Mouse (Mus musculus): ENCODE data around the gene St3gal6. TPM values are rescaled to one million over a fixed set of nuclear protein-coding genes. Genes with fewer than 3 reads are reported as not detected.

Gene St3gal6
- 10.8 and 12.0 TPM in 2 replicates for polyA plus RNA-seq (2012; rRNA removed)

- WGBS = 86% methylated on average over 12 of the region's 12 CpGs
- Histone ChIP-seq H3K4me1 (ENCODE audit: control insufficient read depth, insufficient read depth, insufficient read length) (no peaks in the 10 kb centered on the region; the same call in 1 of the 2 replicates), H3K27ac (ENCODE audit: insufficient read depth, low read length) (peak within 1 kb of the TSS; percentile 72), H3K27me3 (ENCODE audit: control insufficient read depth, insufficient read depth, low read length) (peaks cover 3% of the 10 kb centered on the region; the same call in 1 of the 2 replicates), H3K4me3 (ENCODE audit: extremely low read depth, insufficient read depth, insufficient read length) (peak within 1 kb of the TSS; percentile 83), H3K36me3 (ENCODE audit: control insufficient read depth, insufficient read depth, low read length) (no peaks in the 10 kb centered on the region)
- TF ChIP-seq CTCF (IDR thresholded peaks at IDR 0.05; ENCODE audit: extremely low read depth, insufficient read depth, insufficient read length, insufficient replicate concordance) (no peak), POLR2A (IDR thresholded peaks at IDR 0.05; ENCODE audit: low read depth, low read length) (no peak)
- no peak for DNase-seq (ENCODE audit: low read depth in 1 of 2, low spot score in 2 of 2)
These were observed at the start of gene St3gal6 for GRCm38 (mm10) chr16:58523972-58524850. Gene St3gal6 (minus strand): TSS chr16:58524243.

- no peak for DNase-seq (ENCODE audit: low read depth in 1 of 2, low spot score in 2 of 2)
- Histone ChIP-seq H3K4me3 (ENCODE audit: extremely low read depth, insufficient read depth, insufficient read length) (no peak overlapping the region), H3K27ac (ENCODE audit: insufficient read depth, low read length) (no peak overlapping the region), H3K36me3 (ENCODE audit: control insufficient read depth, insufficient read depth, low read length) (no peaks in the 10 kb centered on the region), H3K27me3 (ENCODE audit: control insufficient read depth, insufficient read depth, low read length) (no peaks in the 10 kb centered on the region), H3K4me1 (ENCODE audit: control insufficient read depth, insufficient read depth, insufficient read length) (no peaks in the 10 kb centered on the region)
- TF ChIP-seq CTCF (IDR thresholded peaks at IDR 0.05; ENCODE audit: extremely low read depth, insufficient read depth, insufficient read length, insufficient replicate concordance) (no peak), POLR2A (IDR thresholded peaks at IDR 0.05; ENCODE audit: low read depth, low read length) (no peak)
These were observed 46.7 kb upstream of the St3gal6 start for GRCm38 (mm10) chr16:58570694-58571264.

- TF ChIP-seq POLR2A (IDR thresholded peaks at IDR 0.05; ENCODE audit: low read depth, low read length) (no peak), CTCF (IDR thresholded peaks at IDR 0.05; ENCODE audit: extremely low read depth, insufficient read depth, insufficient read length, insufficient replicate concordance) (no peak)
These were observed 37.2 kb upstream of the St3gal6 start for GRCm38 (mm10) chr16:58561196-58561595.

GRCm38 (mm10) chr16:58556067-58556830, 32.2 kb upstream of the St3gal6 start:
- TF ChIP-seq POLR2A (IDR thresholded peaks at IDR 0.05; ENCODE audit: low read depth, low read length) (no peak), CTCF (IDR thresholded peaks at IDR 0.05; ENCODE audit: extremely low read depth, insufficient read depth, insufficient read length, insufficient replicate concordance) (no peak)
- Histone ChIP-seq H3K36me3 (ENCODE audit: control insufficient read depth, insufficient read depth, low read length) (no peaks in the 10 kb centered on the region), H3K4me1 (ENCODE audit: control insufficient read depth, insufficient read depth, insufficient read length) (no peaks in the 10 kb centered on the region), H3K4me3 (ENCODE audit: extremely low read depth, insufficient read depth, insufficient read length) (no peak overlapping the region), H3K27me3 (ENCODE audit: control insufficient read depth, insufficient read depth, low read length) (no peaks in the 10 kb centered on the region), H3K27ac (ENCODE audit: insufficient read depth, low read length) (no peak overlapping the region)
- no peak for DNase-seq (ENCODE audit: low read depth in 1 of 2, low spot score in 2 of 2)
- 30% methylated on average over 4 of the region's 4 CpGs for WGBS

More at GRCm38 (mm10) chr16:58561196-58561595, 37.2 kb upstream of the St3gal6 start:
- no peaks in the 10 kb centered on the region for H3K36me3 ChIP-seq (ENCODE audit: control insufficient read depth, insufficient read depth, low read length)
- no peaks in the 10 kb centered on the region for H3K4me1 ChIP-seq (ENCODE audit: control insufficient read depth, insufficient read depth, insufficient read length)
- WGBS = 81% methylated on average over 2 of the region's 2 CpGs
- DNase-seq (ENCODE audit: low read depth in 1 of 2, low spot score in 2 of 2) = no peak
- no peaks in the 10 kb centered on the region for H3K27me3 ChIP-seq (ENCODE audit: control insufficient read depth, insufficient read depth, low read length)
- no peak overlapping the region for H3K27ac ChIP-seq (ENCODE audit: insufficient read depth, low read length)
- no peak overlapping the region for H3K4me3 ChIP-seq (ENCODE audit: extremely low read depth, insufficient read depth, insufficient read length)

GRCm38 (mm10) chr16:58554673-58555072, 30.6 kb upstream of the St3gal6 start:
- Histone ChIP-seq H3K36me3 (ENCODE audit: control insufficient read depth, insufficient read depth, low read length) (no peaks in the 10 kb centered on the region), H3K27ac (ENCODE audit: insufficient read depth, low read length) (no peak overlapping the region), H3K4me3 (ENCODE audit: extremely low read depth, insufficient read depth, insufficient read length) (no peak overlapping the region), H3K4me1 (ENCODE audit: control insufficient read depth, insufficient read depth, insufficient read length) (no peaks in the 10 kb centered on the region), H3K27me3 (ENCODE audit: control insufficient read depth, insufficient read depth, low read length) (no peaks in the 10 kb centered on the region)
- TF ChIP-seq CTCF (IDR thresholded peaks at IDR 0.05; ENCODE audit: extremely low read depth, insufficient read depth, insufficient read length, insufficient replicate concordance) = no peak
- no peak for TF ChIP-seq POLR2A (IDR thresholded peaks at IDR 0.05; ENCODE audit: low read depth, low read length)
- no peak for DNase-seq (ENCODE audit: low read depth in 1 of 2, low spot score in 2 of 2)
- 21% methylated on average over 1 of the region's 1 CpGs for WGBS

GRCm38 (mm10) chr16:58548042-58548441, 24.0 kb upstream of the St3gal6 start:
- TF ChIP-seq POLR2A (IDR thresholded peaks at IDR 0.05; ENCODE audit: low read depth, low read length) (no peak), CTCF (IDR thresholded peaks at IDR 0.05; ENCODE audit: extremely low read depth, insufficient read depth, insufficient read length, insufficient replicate concordance) (no peak)
- Histone ChIP-seq H3K27me3 (ENCODE audit: control insufficient read depth, insufficient read depth, low read length) (no peaks in the 10 kb centered on the region), H3K27ac (ENCODE audit: insufficient read depth, low read length) (no peak overlapping the region), H3K4me1 (ENCODE audit: control insufficient read depth, insufficient read depth, insufficient read length) (peaks cover 3% of the 10 kb centered on the region; the same call in 1 of the 2 replicates), H3K4me3 (ENCODE audit: extremely low read depth, insufficient read depth, insufficient read length) (no peak overlapping the region), H3K36me3 (ENCODE audit: control insufficient read depth, insufficient read depth, low read length) (no peaks in the 10 kb centered on the region)
- no peak for DNase-seq (ENCODE audit: low read depth in 1 of 2, low spot score in 2 of 2)
- WGBS = 29% methylated on average over 2 of the region's 2 CpGs
